Mouse (Mus musculus) liver, embryonic 16.5 days (tissue): ENCODE measurements around the gene Gpatch3. TPM values are rescaled to one million over a fixed set of nuclear protein-coding genes. Genes with fewer than 3 reads are reported as not detected.
A peak's percentile ranks its signal among the peaks of the same experiment; 100 is the strongest.

ENCODE experiments used
- ATAC-seq: fragments of 200-750 bp; cut with Nextera tagmentation; 2 replicates; pipeline ENCODE4 v1.8.0; 2017; ENCODE audit warnings: low read depth, mild to moderate bottlenecking, moderate number of reproducible peaks, moderate library complexity
- H3K27ac ChIP-seq: fragments of 300-500 bp; sonication (generic); 2 replicates; pipeline ENCODE4 v1.5.1; 2014; ENCODE audit warnings: mild to moderate bottlenecking, low read length
- H3K27me3 ChIP-seq: fragments of 300-500 bp; sonication (generic); 2 replicates; pipeline ENCODE4 v1.6.1; 2014; ENCODE audit warnings: low read depth, low read length, mixed read lengths; ENCODE audit not compliant: control insufficient read depth, insufficient read depth
- H3K36me3 ChIP-seq: fragments of 300-500 bp; sonication (generic); 2 replicates; pipeline ENCODE4 v1.6.1; 2014; ENCODE audit warnings: mild to moderate bottlenecking; ENCODE audit not compliant: control insufficient read depth, insufficient read depth
- H3K4me1 ChIP-seq: fragments of 300-500 bp; sonication (generic); 2 replicates; pipeline ENCODE4 v1.6.1; 2014; ENCODE audit warnings: low read depth, low read length, mixed read lengths; ENCODE audit not compliant: control insufficient read depth
- H3K4me2 ChIP-seq: fragments of 300-500 bp; sonication (generic); 2 replicates; pipeline ENCODE4 v1.6.1; 2014; ENCODE audit warnings: low read depth, low read length, mixed read lengths
- H3K4me3 ChIP-seq: fragments of 300-500 bp; sonication (generic); 2 replicates; pipeline ENCODE4 v1.5.1; 2014; ENCODE audit warnings: low read depth, mild to moderate bottlenecking, low read length
- H3K9ac ChIP-seq: fragments of 300-500 bp; sonication (generic); 2 replicates; pipeline ENCODE4 v1.6.1; 2014; ENCODE audit warnings: low read depth, low read length
- H3K9me3 ChIP-seq: fragments of 300-500 bp; sonication (generic); replicated peaks from 2 replicates; pipeline ENCODE4 v1.6.1; 2016; ENCODE audit warnings: low read length; ENCODE audit not compliant: control insufficient read depth
- WGBS: fragments of 180-500 bp; shearing (Covaris S2); extraction: QIAGEN DNeasy Blood & Tissue Kit; methylation state at CpG from one replicate; pipeline ENCODE4 v1.1.7; 2014; ENCODE audit not compliant: insufficient replicate concordance; 5-methylcytosine and 5-hydroxymethylcytosine counted together
- polyA plus RNA-seq: library from polyadenylated mRNA; unstranded; fragments of >200 nt; fragmentation: Nextera tagmentation; extraction: Ambion mirVana; gene quantifications from 2 replicates; pipeline ENCODE4 v1.2.1, GENCODE M21; 2015

Gene Gpatch3
- polyA plus RNA-seq = 2.9 and 3.2 TPM in 2 replicates

DNA sequence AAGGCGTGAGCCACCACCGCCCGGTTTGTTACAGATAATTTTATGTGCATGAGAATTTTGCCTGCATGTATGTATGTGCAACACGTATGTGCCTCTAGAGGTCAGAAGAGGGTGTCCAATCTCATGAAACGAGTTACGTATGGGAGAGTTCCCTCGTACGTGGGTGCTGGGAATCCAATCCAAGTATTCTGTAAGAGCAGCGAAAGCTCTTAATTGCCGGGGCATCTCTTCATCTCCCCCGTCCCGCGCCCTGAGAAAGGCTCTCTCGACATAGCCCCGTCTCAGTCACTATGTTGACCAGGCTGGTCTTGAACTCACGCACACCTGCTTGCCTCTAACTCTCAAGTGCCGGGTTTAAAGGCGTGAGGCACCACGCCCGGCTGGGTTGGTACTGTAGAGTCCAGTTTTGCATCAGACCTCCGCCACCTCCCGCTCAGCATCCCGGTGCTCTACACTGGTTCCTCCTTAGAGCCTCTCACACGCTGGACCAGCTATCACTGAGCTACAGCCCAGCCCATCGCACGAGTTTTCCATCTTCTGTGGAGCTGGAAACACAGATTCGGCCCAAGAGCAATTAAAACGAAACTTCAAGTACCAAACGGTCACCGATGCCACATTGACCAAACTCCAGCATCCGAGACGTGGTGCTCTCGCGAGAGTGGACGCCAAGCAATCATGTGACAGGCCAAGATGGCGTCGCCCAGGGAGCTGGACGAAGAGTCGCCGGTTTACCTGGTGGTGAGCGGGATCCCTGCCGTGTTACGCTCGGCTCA lies at the start of gene Gpatch3:
Gene Gpatch3 (plus strand): TSS at position 676 of the 773 bp plus-strand sequence.
- 4% methylated on average over 44 of the region's 44 CpGs for whole genome bisulfite sequencing
- Histone ChIP-seq H3K4me1 (peaks cover 16% of the 10 kb centered on the region), H3K4me3 (peak within 1 kb of the TSS; percentile 94), H3K9ac (peak within 1 kb of the TSS; percentile 87), H3K36me3 (peaks cover 6% of the 10 kb centered on the region; the same call in 1 of the 2 replicates), H3K9me3 (no peaks in the 10 kb centered on the region), H3K27ac (peak within 1 kb of the TSS; percentile 91), H3K27me3 (no peaks in the 10 kb centered on the region), H3K4me2 (peak within 1 kb of the TSS; percentile 76)
- ATAC-seq = peak; percentile 81

- no peak overlapping the region for H3K4me2 ChIP-seq
- no peaks in the 10 kb centered on the region for H3K4me1 ChIP-seq
- WGBS = 59% methylated on average over 16 of the region's 16 CpGs
- H3K27ac ChIP-seq = no peak overlapping the region
- peaks cover 12% of the 10 kb centered on the region for H3K36me3 ChIP-seq
- H3K9ac ChIP-seq = no peak overlapping the region
- no peak for ATAC-seq
- no peaks in the 10 kb centered on the region for H3K9me3 ChIP-seq
- no peak overlapping the region for H3K4me3 ChIP-seq
- no peaks in the 10 kb centered on the region for H3K27me3 ChIP-seq
Observed at GRCm38 (mm10) chr4:133527788-133528187, 46.8 kb upstream of the Gpatch3 start.

DNA sequence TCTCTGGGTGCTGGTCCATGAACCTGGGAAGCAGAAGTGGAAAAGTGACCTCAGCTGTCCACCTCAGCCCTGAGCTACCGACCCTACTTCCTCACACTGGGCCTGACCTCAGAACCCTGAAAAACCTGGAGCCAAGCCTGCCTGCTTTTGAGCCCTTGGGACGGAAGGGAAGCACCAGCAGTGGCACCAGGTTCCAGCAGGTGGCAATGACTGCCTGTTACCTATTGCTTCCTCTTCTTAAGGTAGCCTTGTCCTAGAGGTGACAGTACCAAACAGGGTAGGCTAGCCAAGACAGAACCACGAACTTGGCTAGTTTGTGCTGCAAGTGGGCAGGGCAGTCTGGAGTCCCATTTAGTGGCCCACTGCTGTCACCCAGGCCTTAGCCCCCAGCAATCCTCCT lies 41.8 kb upstream of the Gpatch3 start:
- Histone ChIP-seq H3K27me3 (no peaks in the 10 kb centered on the region), H3K9me3 (no peaks in the 10 kb centered on the region), H3K36me3 (peaks cover 25% of the 10 kb centered on the region), H3K4me3 (no peak overlapping the region), H3K4me2 (no peak overlapping the region), H3K27ac (no peak overlapping the region), H3K4me1 (no peaks in the 10 kb centered on the region), H3K9ac (no peak overlapping the region)
- 66% methylated on average over 3 of the region's 3 CpGs for WGBS
- no peak for ATAC-seq

DNA sequence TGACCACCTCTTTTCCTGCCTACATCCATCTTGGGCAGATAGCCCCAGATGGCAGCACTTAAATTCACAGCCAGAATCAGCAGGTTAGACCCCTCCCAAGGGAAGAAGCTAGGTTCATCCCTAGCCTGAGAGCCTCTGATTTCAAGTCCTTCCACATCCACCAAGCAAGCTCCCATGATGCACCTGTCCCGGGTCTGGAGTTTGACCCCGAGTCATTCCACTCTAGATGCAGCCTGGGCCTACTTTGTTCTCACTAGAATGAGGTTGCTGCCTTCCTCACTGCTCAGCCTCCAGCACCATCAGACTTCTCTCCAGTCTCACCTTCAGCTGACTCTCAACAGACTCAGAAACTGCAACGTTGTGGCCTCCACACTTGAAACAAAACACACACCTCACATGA lies 38.5 kb upstream of the Gpatch3 start:
- H3K9ac ChIP-seq = no peak overlapping the region
- WGBS = 61% methylated on average over 3 of the region's 3 CpGs
- H3K4me2 ChIP-seq = no peak overlapping the region
- no peaks in the 10 kb centered on the region for H3K27me3 ChIP-seq
- no peaks in the 10 kb centered on the region for H3K9me3 ChIP-seq
- no peak overlapping the region for H3K27ac ChIP-seq
- H3K4me1 ChIP-seq = no peaks in the 10 kb centered on the region
- peaks cover 34% of the 10 kb centered on the region for H3K36me3 ChIP-seq
- ATAC-seq = no peak
- H3K4me3 ChIP-seq = no peak overlapping the region

DNA sequence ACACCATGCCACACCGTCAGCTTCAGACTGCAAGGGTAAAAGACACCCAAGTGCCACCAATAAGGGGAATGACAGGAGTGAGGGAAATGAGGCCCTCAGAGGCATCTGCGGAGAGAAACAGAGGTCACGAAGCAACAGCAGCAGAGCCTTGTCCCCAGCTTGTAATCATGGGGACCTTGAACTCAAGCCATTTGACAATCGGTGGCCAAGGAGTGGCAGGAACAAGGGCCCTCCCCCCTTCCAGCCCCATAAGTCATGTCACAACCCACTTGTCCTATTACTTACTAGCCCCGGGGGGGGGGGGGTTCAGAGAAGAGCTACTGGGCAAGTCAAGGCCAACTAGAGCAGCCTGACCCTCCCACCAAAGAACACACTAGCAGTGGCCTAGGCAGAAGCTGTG lies 37.9 kb upstream of the Gpatch3 start:
- Histone ChIP-seq H3K36me3 (peaks cover 31% of the 10 kb centered on the region), H3K4me1 (no peaks in the 10 kb centered on the region; the same call in 1 of the 2 replicates), H3K4me2 (no peak overlapping the region), H3K27me3 (no peaks in the 10 kb centered on the region), H3K27ac (no peak overlapping the region), H3K9me3 (no peaks in the 10 kb centered on the region), H3K9ac (no peak overlapping the region), H3K4me3 (no peak overlapping the region)
- no peak for ATAC-seq
- WGBS = 71% methylated on average over 5 of the region's 5 CpGs

- peak; percentile 99 for ATAC-seq
- peaks cover 19% of the 10 kb centered on the region for H3K4me1 ChIP-seq
- under 1% methylated on average over 75 of the region's 77 CpGs for WGBS
- peak within 1 kb of the TSS; percentile 93 for H3K4me3 ChIP-seq
- H3K9me3 ChIP-seq = no peaks in the 10 kb centered on the region
- peak within 1 kb of the TSS; percentile 93 for H3K4me2 ChIP-seq
- H3K27me3 ChIP-seq = no peaks in the 10 kb centered on the region
- H3K27ac ChIP-seq = peak within 1 kb of the TSS; percentile 73
- H3K36me3 ChIP-seq = peaks cover 4% of the 10 kb centered on the region
- peak within 1 kb of the TSS; percentile 89 for H3K9ac ChIP-seq
Observed at GRCm38 (mm10) chr4:133545272-133546231, 29.0 kb upstream of the Gpatch3 start, which contains the start of gene Nudc. Gene Nudc (minus strand): TSS chr4:133545996.

- WGBS = 63% methylated on average over 1 of the region's 1 CpGs
- peak; percentile 12; the same call in 1 of the 2 replicates for ATAC-seq
Observed at GRCm38 (mm10) chr4:133552029-133552428, 22.5 kb upstream of the Gpatch3 start.

GRCm38 (mm10) chr4:133552768-133553447 lies 21.6 kb upstream of the Gpatch3 start, which contains the start of gene Nr0b2:
Gene Nr0b2 (plus strand): TSS chr4:133553376.
- H3K9ac ChIP-seq = no peak within 1 kb of the TSS
- no peak for ATAC-seq
- H3K4me3 ChIP-seq = no peak within 1 kb of the TSS
- H3K4me1 ChIP-seq = peaks cover 22% of the 10 kb centered on the region
- no peaks in the 10 kb centered on the region for H3K36me3 ChIP-seq
- H3K27me3 ChIP-seq = no peaks in the 10 kb centered on the region
- peak within 1 kb of the TSS; percentile 8; the same call in 1 of the 2 replicates for H3K4me2 ChIP-seq
- no peaks in the 10 kb centered on the region for H3K9me3 ChIP-seq
- WGBS = 35% methylated on average over 10 of the region's 10 CpGs
- H3K27ac ChIP-seq = no peak within 1 kb of the TSS

More at GRCm38 (mm10) chr4:133552029-133552428, 22.5 kb upstream of the Gpatch3 start:
- H3K4me2 ChIP-seq = no peak overlapping the region
- H3K9me3 ChIP-seq = no peaks in the 10 kb centered on the region
- H3K4me1 ChIP-seq = peaks cover 22% of the 10 kb centered on the region
- no peaks in the 10 kb centered on the region for H3K27me3 ChIP-seq
- no peaks in the 10 kb centered on the region for H3K36me3 ChIP-seq
- H3K27ac ChIP-seq = no peak overlapping the region
- H3K4me3 ChIP-seq = no peak overlapping the region
- H3K9ac ChIP-seq = no peak overlapping the region
